Mouse (Mus musculus): ENCODE data around the gene Esr1. TPM values are rescaled to one million over a fixed set of nuclear protein-coding genes. Genes with fewer than 3 reads are reported as not detected.
"Not testable (repeated sequence)": the region's sequence is repeated elsewhere in the genome, so short reads cannot be mapped to it uniquely, and the experiment has no call there.

The Esr1 gene
- polyA plus RNA-seq, 1 experiment from 2014 or later: 0.08 TPM

- H3K9me3 ChIP-seq: no peaks in the 10 kb centered on the region
- DNase-seq (ENCODE audit: low spot score): no peak
- no peaks in the 10 kb centered on the region for H3K27me3 ChIP-seq (ENCODE audit: insufficient read depth, poor library complexity, severe bottlenecking)
- WGBS: 75% methylated on average over 2 of the region's 2 CpGs
- H3K4me3 ChIP-seq: no peak overlapping the region
- H3K27ac ChIP-seq: no peak overlapping the region
- H3K4me1 ChIP-seq (replicated peaks): no peaks in the 10 kb centered on the region
- H3K36me3 ChIP-seq: no peaks in the 10 kb centered on the region
These were observed 120.9 kb downstream of the Esr1 start for GRCm38 (mm10) chr10:4732328-4732727.

- DNase-seq (ENCODE audit: low spot score): no peak
These were observed 122.6 kb downstream of the Esr1 start for GRCm38 (mm10) chr10:4733987-4734386.

GRCm38 (mm10) chr10:4734942-4735341, 123.5 kb downstream of the Esr1 start:
- 93% methylated on average over 2 of the region's 2 CpGs for WGBS

More at GRCm38 (mm10) chr10:4733987-4734386, 122.6 kb downstream of the Esr1 start:
- WGBS: 78% methylated on average over 6 of the region's 6 CpGs
- no peaks in the 10 kb centered on the region for H3K27me3 ChIP-seq (ENCODE audit: insufficient read depth, poor library complexity, severe bottlenecking)
- no peaks in the 10 kb centered on the region for H3K9me3 ChIP-seq
- no peaks in the 10 kb centered on the region for H3K4me1 ChIP-seq (replicated peaks)
- H3K27ac ChIP-seq: no peak overlapping the region
- no peaks in the 10 kb centered on the region for H3K36me3 ChIP-seq
- no peak overlapping the region for H3K4me3 ChIP-seq

GRCm38 (mm10) chr10:4738311-4738710, 126.9 kb downstream of the Esr1 start:
- 93% methylated on average over 2 of the region's 2 CpGs for WGBS
- Histone ChIP-seq H3K27me3 (ENCODE audit: insufficient read depth, poor library complexity, severe bottlenecking) (no peaks in the 10 kb centered on the region), H3K4me3 (no peak overlapping the region), H3K9me3 (no peaks in the 10 kb centered on the region), H3K36me3 (no peaks in the 10 kb centered on the region), H3K4me1 (replicated peaks) (no peaks in the 10 kb centered on the region), H3K27ac (no peak overlapping the region)
- DNase-seq (ENCODE audit: low spot score): no peak

More at GRCm38 (mm10) chr10:4734942-4735341, 123.5 kb downstream of the Esr1 start:
- Histone ChIP-seq H3K36me3 (no peaks in the 10 kb centered on the region), H3K27ac (no peak overlapping the region), H3K9me3 (no peaks in the 10 kb centered on the region), H3K27me3 (ENCODE audit: insufficient read depth, poor library complexity, severe bottlenecking) (no peaks in the 10 kb centered on the region), H3K4me3 (no peak overlapping the region), H3K4me1 (replicated peaks) (no peaks in the 10 kb centered on the region)
- DNase-seq (ENCODE audit: low spot score): no peak

GRCm38 (mm10) chr10:4751091-4751490, 139.7 kb downstream of the Esr1 start:
- H3K9me3 ChIP-seq; H3K27ac ChIP-seq; H3K36me3 ChIP-seq; H3K4me3 ChIP-seq; H3K27me3 ChIP-seq (ENCODE audit: insufficient read depth, poor library complexity, severe bottlenecking); DNase-seq (ENCODE audit: low spot score); H3K4me1 ChIP-seq (replicated peaks): not testable (repeated sequence)
- WGBS: 70% methylated on average over 1 of the region's 1 CpGs

- Histone ChIP-seq H3K4me3 (no peak overlapping the region), H3K27me3 (ENCODE audit: insufficient read depth, poor library complexity, severe bottlenecking) (no peaks in the 10 kb centered on the region), H3K36me3 (no peaks in the 10 kb centered on the region), H3K4me1 (replicated peaks) (no peaks in the 10 kb centered on the region), H3K27ac (no peak overlapping the region), H3K9me3 (no peaks in the 10 kb centered on the region)
- 83% methylated on average over 4 of the region's 4 CpGs for WGBS
- DNase-seq (ENCODE audit: low spot score): no peak
These were observed 141.6 kb downstream of the Esr1 start for GRCm38 (mm10) chr10:4752977-4753376.

- WGBS: 85% methylated on average over 3 of the region's 3 CpGs
- H3K4me1 ChIP-seq (replicated peaks): no peaks in the 10 kb centered on the region
- H3K4me3 ChIP-seq: no peak overlapping the region
- DNase-seq (ENCODE audit: low spot score): no peak
- H3K27ac ChIP-seq: no peak overlapping the region
- 0 out of 2 replicates have a peak, but pooled peaks cover 3% of the 10 kb centered on the region for H3K9me3 ChIP-seq
- no peaks in the 10 kb centered on the region for H3K27me3 ChIP-seq (ENCODE audit: insufficient read depth, poor library complexity, severe bottlenecking)
- no peaks in the 10 kb centered on the region for H3K36me3 ChIP-seq
These were observed 164.1 kb downstream of the Esr1 start for GRCm38 (mm10) chr10:4775541-4775940.

GRCm38 (mm10) chr10:4776007-4776713, 164.8 kb downstream of the Esr1 start:
- H3K27me3 ChIP-seq (ENCODE audit: insufficient read depth, poor library complexity, severe bottlenecking): no peaks in the 10 kb centered on the region
- no peaks in the 10 kb centered on the region for H3K4me1 ChIP-seq (replicated peaks)
- no peak overlapping the region for H3K27ac ChIP-seq
- no peak overlapping the region for H3K4me3 ChIP-seq
- DNase-seq (ENCODE audit: low spot score): no peak
- no peaks in the 10 kb centered on the region for H3K36me3 ChIP-seq
- H3K9me3 ChIP-seq: 0 out of 2 replicates have a peak, but pooled peaks cover 3% of the 10 kb centered on the region
- WGBS: 86% methylated on average over 6 of the region's 6 CpGs

DNA sequence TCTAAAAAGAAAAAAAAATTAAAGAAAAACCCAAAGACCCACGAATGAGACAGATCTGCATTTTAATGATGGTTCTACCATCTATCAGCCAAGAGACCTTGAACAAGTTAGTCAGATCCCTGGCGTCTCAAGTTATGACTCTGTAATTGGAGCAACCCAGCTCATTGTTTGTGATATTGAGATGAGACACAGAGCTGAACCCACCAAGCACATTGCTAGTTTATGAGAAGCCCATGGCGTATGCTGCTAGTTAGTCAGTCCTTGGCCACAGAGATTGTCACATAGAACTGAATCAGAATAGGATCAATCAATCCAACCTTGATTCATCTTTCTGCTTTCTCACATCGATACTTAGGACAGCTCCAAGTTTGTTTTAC, 165.3 kb downstream of the Esr1 start:
- H3K4me3 ChIP-seq: no peak overlapping the region
- no peak for DNase-seq (ENCODE audit: low spot score)
- 0 out of 2 replicates have a peak, but pooled peaks cover 3% of the 10 kb centered on the region for H3K9me3 ChIP-seq
- H3K36me3 ChIP-seq: no peaks in the 10 kb centered on the region
- no peak overlapping the region for H3K27ac ChIP-seq
- H3K27me3 ChIP-seq (ENCODE audit: insufficient read depth, poor library complexity, severe bottlenecking): no peaks in the 10 kb centered on the region
- WGBS: 87% methylated on average over 4 of the region's 4 CpGs
- H3K4me1 ChIP-seq (replicated peaks): no peaks in the 10 kb centered on the region

- DNase-seq (ENCODE audit: low spot score): no peak
- WGBS: 73% methylated on average over 3 of the region's 3 CpGs
- Histone ChIP-seq H3K27ac (no peak overlapping the region), H3K4me1 (replicated peaks) (no peaks in the 10 kb centered on the region), H3K9me3 (0 out of 2 replicates have a peak, but pooled peaks cover 3% of the 10 kb centered on the region), H3K36me3 (no peaks in the 10 kb centered on the region), H3K27me3 (ENCODE audit: insufficient read depth, poor library complexity, severe bottlenecking) (no peaks in the 10 kb centered on the region), H3K4me3 (no peak overlapping the region)
These were observed 166.6 kb downstream of the Esr1 start for GRCm38 (mm10) chr10:4777996-4778395.

GRCm38 (mm10) chr10:4780926-4781325, 169.5 kb downstream of the Esr1 start:
- Histone ChIP-seq H3K36me3 (no peaks in the 10 kb centered on the region), H3K27ac (no peak overlapping the region), H3K9me3 (0 out of 2 replicates have a peak, but pooled peaks cover 3% of the 10 kb centered on the region), H3K27me3 (ENCODE audit: insufficient read depth, poor library complexity, severe bottlenecking) (no peaks in the 10 kb centered on the region), H3K4me1 (replicated peaks) (no peaks in the 10 kb centered on the region), H3K4me3 (no peak overlapping the region)
- 67% methylated on average over 6 of the region's 6 CpGs for WGBS
- DNase-seq (ENCODE audit: low spot score): no peak

- Histone ChIP-seq H3K4me3 (no peak overlapping the region), H3K27ac (no peak overlapping the region), H3K4me1 (replicated peaks) (no peaks in the 10 kb centered on the region), H3K27me3 (ENCODE audit: insufficient read depth, poor library complexity, severe bottlenecking) (no peaks in the 10 kb centered on the region), H3K9me3 (no peaks in the 10 kb centered on the region), H3K36me3 (no peaks in the 10 kb centered on the region)
- WGBS: 93% methylated on average over 5 of the region's 5 CpGs
- no peak for DNase-seq (ENCODE audit: low spot score)
These were observed 175.7 kb downstream of the Esr1 start for GRCm38 (mm10) chr10:4787003-4787628.

GRCm38 (mm10) chr10:4798268-4798808, 186.9 kb downstream of the Esr1 start:
- H3K27me3 ChIP-seq (ENCODE audit: insufficient read depth, poor library complexity, severe bottlenecking): no peaks in the 10 kb centered on the region
- H3K4me3 ChIP-seq: no peak overlapping the region
- no peaks in the 10 kb centered on the region for H3K4me1 ChIP-seq (replicated peaks)
- no peaks in the 10 kb centered on the region for H3K36me3 ChIP-seq
- H3K9me3 ChIP-seq: no peaks in the 10 kb centered on the region
- no peak for DNase-seq (ENCODE audit: low spot score)
- no peak overlapping the region for H3K27ac ChIP-seq
- WGBS: 79% methylated on average over 3 of the region's 3 CpGs

Measured in hindbrain, embryonic 10.5 days (tissue).